Mouse (Mus musculus) monocyte, adult 5-6 weeks (primary cell): Measurements from ENCODE around the gene Btnl2. TPM values are rescaled to one million over a fixed set of nuclear protein-coding genes. Genes with fewer than 3 reads are reported as not detected.
A peak's percentile ranks its signal among the peaks of the same experiment; 100 is the strongest.
"Not testable (repeated sequence)": the region's sequence is repeated elsewhere in the genome, so short reads cannot be mapped to it uniquely, and the experiment has no call there.

Source experiments
- ATAC-seq: fragments of 153-309, 156-312 bp; replicated peaks from 2 replicates; pipeline ENCODE4 v1.8.0; 2017; ENCODE audit warnings: mild to moderate bottlenecking; ENCODE audit not compliant: low TSS enrichment, insufficient number of reproducible peaks, severe bottlenecking, poor library complexity, low FRiP score
- total RNA-seq: library from RNA; stranded (forward); fragments of 200-1000, 200-491, 200-594 nt; gene quantifications from 3 replicates; pipeline ENCODE4 v1.2.3, GENCODE M21; 2017

The Btnl2 gene
- total RNA-seq = 0.76 TPM in 1 of 3 replicates, not detected in the others

DNA sequence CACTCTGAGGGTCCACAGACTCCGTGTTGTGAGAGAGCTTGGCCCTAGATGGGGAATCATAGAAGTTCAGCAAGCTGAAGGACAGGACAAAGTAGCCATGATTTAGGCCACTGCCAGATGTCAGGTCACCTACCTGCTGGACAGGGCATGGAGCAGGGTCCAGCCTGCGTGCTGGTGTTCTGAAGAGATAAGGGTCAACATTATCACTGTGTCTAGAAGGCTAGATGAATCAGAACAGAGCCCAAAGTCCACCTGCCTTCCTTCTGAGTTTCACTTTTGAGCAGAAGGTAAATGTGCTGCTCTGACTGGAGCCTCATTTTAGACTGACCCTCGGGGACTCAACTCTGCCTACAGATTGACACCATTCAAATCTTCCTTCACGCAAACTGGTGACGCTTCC, at the start of gene Btnl2:
Gene Btnl2 (plus strand): TSS at position 284 of the 400 bp plus-strand sequence.
- ATAC-seq = peak; percentile 20; the same call in 1 of the 2 replicates

GRCm38 (mm10) chr17:34305380-34306030, 49.1 kb upstream of the Btnl2 start, which contains the start of gene H2-Eb1:
Gene H2-Eb1 (plus strand): TSS chr17:34305867.
- ATAC-seq = peak; percentile 71

- no peak for ATAC-seq
These were observed 48.2 kb upstream of the Btnl2 start for GRCm38 (mm10) chr17:34306407-34306806.

DNA sequence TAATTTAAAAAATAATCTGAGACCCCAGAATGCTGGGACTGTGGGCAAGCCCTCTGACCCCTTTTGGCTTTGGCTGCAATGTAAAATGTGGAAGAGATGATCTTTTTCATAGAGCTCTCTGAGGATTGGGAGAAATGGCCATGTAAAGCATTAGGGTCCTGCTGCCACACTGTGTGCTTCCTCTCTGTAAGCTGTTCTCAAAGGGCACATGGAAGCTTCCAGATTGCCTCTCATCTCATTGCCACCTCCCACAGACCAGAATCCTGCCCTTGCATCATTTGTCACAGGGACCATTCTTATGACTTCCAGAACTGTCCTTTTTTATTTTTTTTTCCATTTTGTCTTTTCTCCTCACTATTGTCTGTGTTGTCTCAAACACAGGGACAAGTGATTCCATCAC, 47.4 kb upstream of the Btnl2 start:
- ATAC-seq = no peak

- ATAC-seq = no peak
These were observed 46.5 kb upstream of the Btnl2 start for GRCm38 (mm10) chr17:34308161-34308560.

DNA sequence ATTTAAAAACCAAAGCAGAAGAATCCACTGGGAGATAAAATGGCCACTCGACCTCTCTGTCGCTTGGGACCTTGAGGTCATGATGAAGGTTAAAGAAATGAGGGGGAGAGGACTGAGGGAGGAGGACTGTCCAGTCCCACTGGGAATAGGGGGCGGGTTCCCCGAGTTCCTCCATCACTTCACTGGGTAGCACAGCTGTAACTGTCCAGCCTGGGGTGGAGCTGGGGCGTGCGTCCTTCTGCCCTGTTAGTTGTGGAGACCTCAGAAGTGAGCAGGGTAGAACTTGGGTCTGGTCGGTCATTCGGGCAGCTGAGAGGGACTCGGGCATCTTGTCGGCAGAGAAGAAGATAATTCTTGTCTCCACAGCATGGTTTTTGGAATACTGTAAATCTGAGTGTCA, 45.4 kb upstream of the Btnl2 start:
- no peak for ATAC-seq

GRCm38 (mm10) chr17:34309683-34310385, 44.8 kb upstream of the Btnl2 start:
- peak; percentile 30; the same call in 1 of the 2 replicates for ATAC-seq

DNA sequence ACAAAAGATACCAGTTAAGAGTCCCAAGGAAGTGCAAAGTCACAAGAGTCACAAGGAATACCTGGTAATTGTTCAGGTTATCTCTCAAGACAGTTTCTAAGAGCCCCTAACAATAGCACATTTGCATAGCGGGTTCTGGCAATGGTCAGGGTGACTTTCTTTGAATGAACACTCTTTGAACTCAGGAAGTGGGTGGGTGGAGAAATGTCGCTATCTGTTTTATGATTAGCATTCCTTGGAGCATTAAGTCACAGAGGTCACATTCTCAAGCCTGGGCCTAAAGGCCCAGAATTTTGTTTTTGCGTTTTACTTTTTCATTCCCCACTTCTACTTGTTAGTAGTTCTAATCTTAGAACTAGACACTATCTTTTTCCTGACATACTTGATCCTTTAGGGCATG, 44.1 kb upstream of the Btnl2 start:
- not testable (repeated sequence) for ATAC-seq

- peak; percentile 32 for ATAC-seq
These were observed 42.4 kb upstream of the Btnl2 start for GRCm38 (mm10) chr17:34312185-34312584.

- ATAC-seq = peak; percentile 78
These were observed 41.2 kb upstream of the Btnl2 start for GRCm38 (mm10) chr17:34313393-34313792.

DNA sequence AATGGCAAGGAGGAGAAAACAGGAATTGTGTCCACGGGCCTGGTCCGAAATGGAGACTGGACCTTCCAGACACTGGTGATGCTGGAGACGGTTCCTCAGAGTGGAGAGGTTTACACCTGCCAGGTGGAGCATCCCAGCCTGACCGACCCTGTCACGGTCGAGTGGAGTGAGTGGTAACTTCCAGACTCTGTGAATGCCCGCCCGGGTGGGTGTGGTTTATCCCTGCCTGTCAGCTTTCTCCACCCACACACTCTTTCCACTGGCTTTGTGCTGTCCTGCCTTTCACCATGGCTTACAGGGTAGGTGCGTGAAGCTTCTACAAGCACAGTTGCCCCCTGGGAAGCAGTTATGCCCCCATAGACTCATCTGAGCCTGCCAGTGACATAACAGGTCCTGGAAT, 40.3 kb upstream of the Btnl2 start:
- ATAC-seq = no peak

GRCm38 (mm10) chr17:34315512-34315911, 39.1 kb upstream of the Btnl2 start:
- no peak for ATAC-seq

DNA sequence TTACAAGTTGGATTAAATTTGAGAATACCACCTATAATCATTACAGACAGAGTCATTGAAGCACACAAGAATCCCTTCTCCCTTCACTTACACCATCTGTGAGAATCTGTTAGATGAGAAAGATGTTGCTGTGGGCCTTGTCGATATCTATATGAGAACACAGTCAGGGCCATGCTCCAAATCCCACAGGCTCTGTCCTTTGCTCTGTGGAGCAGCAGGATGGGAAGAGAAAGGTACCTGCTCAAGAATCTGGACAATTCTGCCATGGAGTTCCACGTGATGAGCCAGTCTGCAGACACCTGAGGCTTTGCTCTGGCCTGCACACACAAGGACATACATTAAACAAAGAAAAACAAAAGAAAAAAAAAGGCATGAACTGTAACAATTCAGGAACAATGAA, 37.9 kb upstream of the Btnl2 start:
- no peak for ATAC-seq

GRCm38 (mm10) chr17:34317275-34317674, 37.3 kb upstream of the Btnl2 start:
- no peak for ATAC-seq

DNA sequence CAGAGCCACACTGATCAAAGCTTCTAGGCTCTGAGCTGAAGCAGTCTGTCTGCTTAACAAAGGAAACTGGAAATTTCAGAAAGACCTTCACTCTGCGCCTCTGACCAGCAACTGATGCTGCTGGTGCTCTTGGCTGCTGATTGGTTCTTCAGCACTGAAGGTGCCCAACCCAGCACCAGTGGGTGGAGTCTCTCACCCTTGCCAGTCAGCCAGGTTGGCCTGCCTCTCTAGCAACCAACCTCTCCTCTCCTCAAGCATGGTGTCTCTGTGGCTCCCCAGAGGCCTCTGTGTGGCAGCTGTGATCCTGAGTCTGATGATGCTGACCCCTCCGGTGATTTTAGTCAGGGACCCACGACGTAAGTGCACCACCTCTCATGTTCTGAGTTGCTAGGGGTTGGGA, 29.2 kb upstream of the Btnl2 start, which contains the start of gene H2-Eb2:
Gene H2-Eb2 (plus strand): TSS at position 230 of the 400 bp plus-strand sequence.
- ATAC-seq = peak; percentile 70; the same call in 1 of the 2 replicates

DNA sequence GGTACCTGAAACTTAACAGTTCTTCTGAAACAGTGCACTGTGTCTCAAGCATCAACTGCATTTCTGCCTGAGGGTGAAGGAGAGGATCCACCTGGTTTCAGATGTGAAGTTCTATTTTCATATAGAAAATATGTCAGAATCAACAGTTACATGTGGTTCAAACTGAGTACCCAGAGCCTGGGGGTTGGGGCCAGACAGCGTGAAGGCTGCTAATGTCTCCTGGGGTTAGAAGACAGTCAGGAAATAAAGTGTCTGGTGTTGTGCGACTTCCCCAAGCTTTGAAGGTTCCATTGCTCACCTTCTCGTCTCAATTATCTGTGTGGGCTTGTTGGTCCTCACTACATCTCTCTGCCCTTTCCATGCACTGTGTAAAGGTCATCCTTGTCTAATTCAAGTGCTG, 28.2 kb upstream of the Btnl2 start:
- no peak for ATAC-seq

GRCm38 (mm10) chr17:34329807-34330206, 24.8 kb upstream of the Btnl2 start:
- peak; percentile 45; the same call in 1 of the 2 replicates for ATAC-seq

DNA sequence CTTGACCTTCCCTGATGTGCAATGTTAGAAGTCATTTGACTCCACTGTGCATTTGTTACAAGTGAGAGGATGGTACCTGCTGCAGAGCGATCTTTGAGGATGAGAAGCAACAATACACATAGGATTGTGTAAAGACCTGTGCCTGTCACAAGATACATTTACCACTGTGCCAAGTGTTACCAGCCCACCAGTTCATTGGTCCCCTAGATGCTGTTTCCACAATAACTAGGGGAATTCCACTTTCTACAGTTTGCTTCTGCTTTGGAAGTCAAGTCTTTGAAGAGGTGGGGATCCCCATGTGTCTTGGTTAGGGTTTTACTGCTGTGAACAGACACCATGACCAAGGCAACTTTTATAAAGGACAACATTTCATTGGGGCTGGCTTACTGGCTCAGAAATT, 23.4 kb upstream of the Btnl2 start:
- no peak for ATAC-seq

GRCm38 (mm10) chr17:34340619-34341402, 13.8 kb upstream of the Btnl2 start:
- peak; percentile 91 for ATAC-seq
